Mouse (Mus musculus) cerebellum, adult 2 months (tissue): Measurements from ENCODE around the gene Gli3.

Experiments used
- CTCF ChIP-seq: fragments of 200-500 bp; IDR thresholded peaks from 2 replicates; pipeline ENCODE4 v1.5.1; 2011; ENCODE audit warnings: low read depth, mild to moderate bottlenecking, control low read depth, low read length, moderate library complexity, borderline replicate concordance; ENCODE audit not compliant: insufficient read depth
- POLR2A ChIP-seq: fragments of 200-500 bp; IDR thresholded peaks from 2 replicates; pipeline ENCODE4 v1.6.1; 2011; ENCODE audit warnings: low read length, control low read depth, borderline replicate concordance; ENCODE audit not compliant: insufficient read depth

GRCm38 (mm10) chr13:15495820-15496219 lies 32.8 kb downstream of the Gli3 start:
- TF ChIP-seq CTCF (no peak), POLR2A (no peak)
